Mouse (Mus musculus) large intestine, adult 2 months (tissue): ENCODE measurements at regions not wholly inside any gene's neighbourhood (a gene's known extent, or its start where the extent isn't known, plus 50 kb on each side); places are given as distances from the start of the nearest gene placed in this dataset.

Source experiments
- DNase-seq: peaks from one replicate; pipeline ENCODE4 v3.0.0-alpha.2; 2012; ENCODE audit warnings: low read depth, low spot score
- WGBS: fragments of 180-500 bp; shearing (Covaris S2); methylation state at CpG from one replicate; pipeline ENCODE4 v1.1.7; 2018; 5-methylcytosine and 5-hydroxymethylcytosine counted together

DNA sequence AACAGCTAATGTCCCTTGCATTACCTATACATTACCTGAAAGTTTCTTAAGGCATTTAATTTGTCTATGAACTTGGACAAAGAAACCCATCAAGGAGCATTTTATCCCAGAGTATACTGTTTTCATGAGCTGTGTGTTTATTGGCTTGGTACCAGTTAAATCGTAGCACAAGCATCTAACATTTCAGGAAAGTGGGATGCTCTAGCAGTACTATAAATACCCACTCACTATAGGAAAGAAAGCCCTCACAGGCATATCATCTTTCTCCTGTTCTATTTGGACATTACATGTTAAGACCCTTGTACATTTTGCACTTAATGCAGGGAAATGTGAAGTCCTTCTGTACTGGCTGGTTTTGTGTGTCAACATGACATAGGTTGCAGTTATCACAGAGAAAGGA lies 163.9 kb downstream of the Ptprc start:
- 67% methylated on average over 1 of the region's 1 CpGs for WGBS
- DNase-seq, result no peak

DNA sequence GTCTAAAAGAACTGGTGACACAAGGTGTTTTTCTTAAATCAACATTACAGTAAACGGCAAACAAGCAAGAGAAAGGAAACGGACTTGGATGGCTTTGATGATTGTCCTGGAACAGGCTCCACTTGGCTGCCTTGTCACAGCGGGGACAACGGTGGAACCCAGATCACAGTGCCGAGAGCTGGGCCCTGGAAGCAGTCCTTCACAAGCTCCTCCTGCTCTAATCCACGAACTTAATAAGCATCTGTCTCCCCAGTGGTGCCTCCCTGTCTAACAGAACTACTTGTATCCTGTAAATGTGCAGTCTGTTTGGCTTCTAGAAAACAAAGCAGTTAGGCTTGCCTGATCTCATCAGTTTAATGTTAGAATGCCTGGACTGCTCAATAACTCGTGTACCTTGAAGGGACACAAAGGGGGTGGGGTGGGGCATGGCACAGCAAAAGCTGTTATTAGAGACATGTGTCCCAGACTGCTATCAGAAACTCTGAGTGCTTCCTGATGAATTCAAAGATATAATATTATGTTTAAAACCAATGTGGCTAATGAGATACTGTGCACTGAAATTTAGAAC lies 164.5 kb downstream of the Ptprc start:
- DNase-seq, result no peak
- 26% methylated on average over 7 of the region's 7 CpGs for WGBS

DNA sequence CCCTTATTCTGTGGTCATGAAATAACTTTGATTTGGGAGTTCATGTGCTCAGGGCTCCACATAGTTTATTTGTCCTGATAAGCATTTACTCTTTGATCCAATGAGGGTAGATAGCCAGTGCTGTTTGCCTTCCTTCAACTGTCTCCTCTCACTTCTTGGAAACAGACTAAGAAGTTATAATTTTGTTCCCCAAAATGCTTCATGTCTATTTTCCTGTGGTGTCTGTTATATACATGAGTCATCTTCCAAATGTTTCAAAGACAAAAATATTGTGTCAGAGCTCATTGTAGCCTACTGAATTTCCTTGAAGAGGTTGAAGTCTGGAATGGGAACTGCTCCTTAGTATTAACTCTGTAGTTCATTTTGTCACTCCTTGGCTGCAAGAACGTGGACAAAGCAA lies 168.7 kb downstream of the Ptprc start:
- 38% methylated on average over 1 of the region's 1 CpGs for WGBS
- no peak for DNase-seq

DNA sequence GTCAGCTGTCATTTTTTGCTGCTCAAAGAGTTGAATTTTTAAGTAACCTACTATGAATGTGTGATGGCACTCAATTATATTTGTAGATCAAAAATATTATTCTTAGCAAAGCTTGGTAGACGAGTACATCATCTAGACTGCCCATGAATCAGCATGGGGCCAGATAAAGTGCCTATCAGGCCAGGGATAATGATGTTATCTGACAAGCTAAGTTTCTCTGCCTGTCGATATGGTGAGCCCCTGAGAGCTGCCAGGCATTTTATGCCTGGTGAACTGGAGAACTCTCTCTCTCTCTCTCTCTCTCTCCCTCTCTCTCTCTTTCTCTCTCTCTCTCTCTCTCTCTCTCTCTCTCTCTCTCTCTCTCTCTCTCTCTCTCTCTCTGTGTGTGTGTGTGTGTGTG lies 171.2 kb downstream of the Ptprc start:
- DNase-seq, result no peak
- WGBS, result 67% methylated on average over 2 of the region's 2 CpGs

DNA sequence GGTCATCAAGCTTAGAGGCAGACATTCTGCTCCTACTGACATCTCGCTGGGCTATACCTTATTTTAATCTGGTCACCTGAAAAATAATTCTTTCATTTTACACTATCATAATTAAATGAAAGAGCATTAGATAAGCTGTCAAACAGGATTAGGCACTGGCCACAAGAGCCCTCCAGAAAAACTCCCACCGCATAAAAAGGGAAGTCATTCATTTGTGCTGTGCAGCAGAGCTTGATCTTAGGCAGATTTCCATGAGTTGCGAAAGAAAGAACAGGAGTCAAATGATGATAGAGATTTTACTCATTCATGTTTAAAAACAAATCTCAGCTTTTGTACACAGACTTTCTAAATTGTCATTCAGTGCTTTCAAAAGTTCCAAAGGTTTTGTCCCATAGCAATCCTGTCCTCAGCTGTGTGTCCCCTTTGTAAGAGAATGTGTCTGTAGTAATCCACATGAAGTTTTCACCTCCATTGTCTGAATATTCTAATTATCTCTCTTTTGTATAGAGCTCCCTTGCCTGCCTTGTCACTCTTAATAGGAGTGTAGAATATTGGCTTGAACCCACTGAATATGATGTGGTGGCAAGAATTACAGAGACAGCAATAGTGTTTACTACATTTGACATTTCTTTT lies 176.1 kb downstream of the Ptprc start:
- WGBS, result 83% methylated on average over 3 of the region's 3 CpGs
- DNase-seq, result no peak

DNA sequence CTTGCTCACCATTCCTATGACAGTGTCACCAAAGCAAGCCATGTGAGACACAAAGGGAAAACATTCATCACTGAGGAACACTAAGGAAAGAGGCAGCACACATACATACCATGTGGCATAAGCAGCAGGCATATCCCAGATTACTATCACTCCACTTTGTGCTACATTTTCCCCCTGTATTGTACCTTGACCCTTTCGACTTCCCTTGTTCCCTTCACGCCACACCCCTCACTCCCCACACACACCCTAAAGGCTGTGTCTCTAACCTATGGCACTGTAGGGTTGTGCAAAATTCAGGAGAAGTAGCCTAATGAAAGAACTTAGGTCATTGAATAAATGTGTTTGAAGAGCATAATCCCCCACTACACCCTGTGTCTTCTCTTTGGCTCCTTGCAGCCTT lies 179.5 kb downstream of the Ptprc start:
- no peak for DNase-seq
- WGBS, result 42% methylated on average over 2 of the region's 2 CpGs

DNA sequence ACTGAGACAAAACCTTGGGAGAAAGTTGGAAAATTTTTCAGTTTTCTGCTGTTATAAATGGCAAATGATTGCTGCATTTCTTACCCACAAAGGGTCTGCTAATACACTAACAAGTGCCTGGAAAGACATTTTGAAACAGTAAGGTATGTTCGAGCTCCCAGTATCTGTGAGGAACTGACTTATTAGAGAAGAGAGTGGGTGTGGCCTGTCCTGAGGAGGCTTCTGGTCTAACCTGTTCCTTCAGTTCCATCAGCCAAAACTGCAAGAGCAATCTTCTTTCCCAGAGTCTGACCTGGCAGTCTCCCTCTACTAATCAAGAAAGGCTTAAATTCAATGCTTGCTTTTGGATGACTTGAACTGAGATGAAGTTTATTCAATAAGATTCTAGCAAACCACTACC lies 183.6 kb downstream of the Ptprc start:
- no peak for DNase-seq
- 38% methylated on average over 1 of the region's 1 CpGs for WGBS

DNA sequence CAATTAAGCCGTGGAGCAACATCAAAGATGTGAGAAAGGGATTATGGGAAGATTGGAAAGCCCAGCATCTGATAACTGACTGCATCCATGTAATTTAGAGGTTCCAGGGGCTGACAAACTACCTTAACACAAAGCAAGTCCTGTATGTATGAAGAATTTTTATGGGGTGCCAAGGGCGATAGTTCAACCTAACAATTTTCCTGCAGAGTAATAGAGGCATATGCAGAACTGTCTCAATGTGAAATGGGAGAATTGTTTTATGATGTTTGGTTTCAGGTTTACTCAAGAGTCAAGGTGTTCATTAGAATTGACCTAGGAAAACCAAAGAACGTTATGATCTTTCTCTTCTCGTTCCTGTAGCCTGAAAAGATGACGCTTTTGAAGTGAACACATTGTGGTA lies 184.1 kb downstream of the Ptprc start:
- peak; percentile 19 for DNase-seq
- WGBS, result 36% methylated on average over 5 of the region's 5 CpGs

DNA sequence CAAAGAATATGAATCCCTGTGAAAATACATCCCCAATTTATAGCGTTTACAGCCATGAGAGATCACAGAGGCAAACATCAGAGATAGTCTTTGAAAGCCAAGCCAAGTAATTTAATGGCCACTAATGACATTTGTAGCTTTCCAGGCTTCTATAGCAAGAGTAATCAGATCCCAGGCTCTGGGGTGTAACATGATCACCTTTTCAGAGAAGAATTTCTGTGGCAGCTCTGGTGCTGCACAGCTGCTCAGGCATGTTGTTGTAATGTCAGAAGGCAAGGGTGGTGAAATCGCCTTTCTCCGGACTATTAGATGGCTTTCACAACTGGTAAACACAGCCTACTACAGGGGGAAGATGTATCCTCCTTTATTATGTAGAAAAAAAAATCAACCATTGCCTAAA lies 202.1 kb downstream of the Ptprc start:
- DNase-seq, result no peak
- 67% methylated on average over 3 of the region's 3 CpGs for WGBS

DNA sequence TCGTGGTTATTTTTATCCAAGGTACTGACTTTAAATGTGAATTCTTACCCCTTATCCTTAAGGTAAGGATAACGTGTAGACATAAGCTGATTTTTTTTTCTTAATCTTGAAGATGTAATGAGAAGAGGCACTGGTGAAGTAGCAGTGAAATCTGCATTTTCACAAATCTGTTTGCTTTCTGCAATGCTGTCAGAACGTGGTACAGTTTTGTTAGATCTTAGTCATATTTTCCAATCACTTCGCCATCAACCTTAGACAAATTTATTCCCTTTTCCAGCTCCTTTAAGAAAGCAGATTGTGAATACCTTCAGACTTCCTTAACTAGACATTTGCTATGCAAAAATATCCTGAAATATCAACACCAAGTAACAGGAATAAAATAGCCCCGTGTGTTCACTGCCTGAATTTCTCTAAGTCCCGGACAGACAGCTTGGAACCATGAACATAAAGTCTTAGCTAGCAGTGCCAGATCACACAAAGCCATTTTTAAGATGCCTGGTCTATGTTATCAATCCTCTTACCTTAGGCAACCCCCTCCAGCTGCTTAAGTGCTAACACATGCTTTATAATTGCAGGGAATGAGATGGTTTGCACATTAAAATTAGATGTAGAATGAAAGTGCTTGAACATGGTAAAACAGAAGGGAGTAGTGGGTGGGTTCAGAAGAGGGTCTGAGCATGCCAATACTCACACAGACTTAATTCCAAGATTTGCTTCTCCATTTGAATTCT lies 202.7 kb downstream of the Ptprc start:
- 74% methylated on average over 6 of the region's 6 CpGs for WGBS
- no peak for DNase-seq

DNA sequence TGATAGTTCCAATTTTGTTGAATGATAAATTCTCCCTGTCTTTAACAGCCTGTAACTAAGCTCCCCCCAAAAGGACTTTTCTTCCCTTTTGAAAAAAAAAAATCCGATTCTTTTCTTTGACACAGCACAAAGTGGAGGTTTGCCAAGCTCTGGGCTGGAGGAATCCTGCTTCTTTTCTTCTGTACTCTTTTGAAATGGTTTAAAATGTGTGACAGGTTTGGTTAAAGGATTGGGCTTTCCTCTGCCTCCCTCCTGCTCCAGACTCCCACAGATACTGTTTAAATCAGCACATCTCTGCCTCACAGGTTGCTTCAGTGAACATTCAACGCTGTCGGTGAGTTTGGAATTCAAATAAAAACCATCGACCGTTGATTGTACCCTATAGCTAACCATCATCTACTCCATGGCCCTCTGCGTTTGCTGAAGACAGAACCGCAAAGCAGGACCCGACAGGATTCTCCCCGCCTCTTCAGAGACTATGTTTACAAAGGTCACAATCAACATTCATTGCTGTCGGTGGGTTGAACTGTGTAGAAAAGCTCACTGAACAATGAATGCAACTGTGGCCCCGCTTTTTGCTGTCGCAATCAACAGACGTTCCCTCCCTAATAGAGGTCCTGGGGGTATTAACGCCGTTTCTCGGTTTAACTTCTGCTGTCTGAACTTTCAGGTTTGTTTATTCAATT lies 209.2 kb downstream of the Ptprc start:
- DNase-seq, result no peak
- WGBS, result 73% methylated on average over 16 of the region's 16 CpGs

DNA sequence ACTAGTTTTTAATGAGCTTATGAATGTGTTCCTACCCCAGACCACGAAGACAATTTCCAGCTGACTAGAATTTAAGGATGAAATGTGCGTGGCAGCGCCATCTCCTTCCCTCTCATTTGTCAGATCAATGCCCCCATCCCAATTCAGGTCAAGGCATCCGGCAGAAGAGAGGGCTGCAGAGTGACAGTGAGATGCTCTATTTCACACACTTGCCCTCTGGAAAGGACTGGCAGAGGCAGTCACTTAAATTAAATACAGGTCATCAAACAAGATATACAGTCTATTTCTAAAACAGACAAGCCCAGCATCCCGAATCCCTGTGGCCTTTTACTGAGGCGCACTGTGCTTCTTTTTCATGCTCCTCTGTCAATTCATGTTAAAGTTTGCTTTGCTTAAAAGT lies 211.9 kb downstream of the Ptprc start:
- DNase-seq, result no peak
- WGBS, result 89% methylated on average over 6 of the region's 6 CpGs

DNA sequence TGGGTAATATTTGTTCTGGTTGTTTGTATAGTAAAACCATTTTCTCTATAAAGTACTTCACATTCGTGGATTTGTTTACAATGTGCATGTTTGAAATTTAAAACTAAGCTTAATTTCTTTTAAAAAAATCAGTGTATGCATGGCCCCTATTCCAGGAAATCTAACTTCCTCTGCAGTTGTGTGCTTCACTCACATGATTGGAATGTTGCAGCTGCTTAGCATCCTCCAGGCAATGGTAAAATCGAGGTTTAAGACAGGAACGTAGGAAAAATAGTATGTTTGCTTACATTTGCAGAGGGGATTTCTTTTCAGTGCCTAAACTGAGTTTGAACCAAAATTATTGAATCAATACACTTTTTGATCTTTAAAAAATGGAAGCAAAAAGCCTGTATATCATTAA lies 217.5 kb downstream of the Ptprc start:
- 55% methylated on average over 3 of the region's 3 CpGs for WGBS
- no peak for DNase-seq

DNA sequence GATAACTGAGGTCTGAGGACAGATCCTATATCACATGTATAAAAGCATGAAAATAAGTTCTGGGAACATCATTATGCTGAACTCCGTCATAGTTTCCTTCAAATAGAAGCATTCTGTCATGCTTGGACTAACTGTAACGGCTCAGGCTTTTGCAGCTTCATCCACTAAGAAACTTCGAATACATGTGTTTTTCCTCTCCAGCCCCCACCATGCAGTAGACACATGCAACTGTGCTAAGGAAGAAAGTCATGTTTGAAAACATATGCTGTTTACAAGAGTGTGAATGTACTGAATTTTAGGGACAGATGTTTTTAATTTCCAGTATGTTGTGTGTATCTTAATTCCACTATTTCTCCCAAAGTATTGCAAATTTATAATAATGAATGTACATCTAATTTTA lies 219.5 kb downstream of the Ptprc start:
- 77% methylated on average over 3 of the region's 3 CpGs for WGBS

DNA sequence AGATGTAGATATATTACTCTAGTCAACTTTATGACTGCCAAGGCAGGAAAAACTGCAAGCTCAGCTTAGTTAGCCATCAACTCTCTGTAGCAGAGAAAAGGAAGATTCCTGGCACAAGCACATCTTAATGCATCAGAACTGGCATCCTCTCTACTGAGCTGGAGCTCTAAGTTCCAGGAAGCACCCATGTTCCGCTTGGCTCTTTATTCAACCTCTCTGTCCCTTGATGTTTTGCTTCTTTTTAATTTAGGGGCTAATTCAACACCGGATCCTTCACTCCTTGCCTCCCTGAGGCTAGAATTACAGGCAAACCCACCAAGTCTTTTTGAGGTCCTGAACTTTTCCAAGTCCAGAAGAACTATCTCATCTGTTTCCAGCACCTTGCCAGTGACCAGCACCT lies 220.4 kb downstream of the Ptprc start:
- WGBS, result 85% methylated on average over 2 of the region's 2 CpGs
- no peak for DNase-seq

More for the DNA sequence above, 219.5 kb downstream of the Ptprc start:
- no peak for DNase-seq

DNA sequence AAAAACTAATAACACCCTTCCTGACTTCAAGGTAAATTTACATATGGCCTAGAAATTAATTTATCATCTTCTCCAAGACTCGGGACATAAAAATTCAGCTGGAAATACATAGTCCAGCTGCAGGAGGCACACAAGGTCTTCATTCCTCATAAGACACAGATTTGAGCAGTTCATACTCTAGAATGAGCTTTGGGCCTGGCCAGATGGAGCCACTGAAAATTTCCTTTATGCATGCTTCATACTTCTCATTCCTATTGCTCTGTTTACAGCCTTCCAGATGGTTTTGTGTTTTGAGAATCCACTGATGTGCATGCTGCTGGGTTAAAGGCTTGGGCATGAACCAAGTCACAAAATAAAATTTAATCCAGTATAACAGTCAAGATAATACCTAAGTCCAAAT lies 222.1 kb downstream of the Ptprc start:
- DNase-seq, result no peak
- WGBS, result 76% methylated on average over 1 of the region's 1 CpGs

DNA sequence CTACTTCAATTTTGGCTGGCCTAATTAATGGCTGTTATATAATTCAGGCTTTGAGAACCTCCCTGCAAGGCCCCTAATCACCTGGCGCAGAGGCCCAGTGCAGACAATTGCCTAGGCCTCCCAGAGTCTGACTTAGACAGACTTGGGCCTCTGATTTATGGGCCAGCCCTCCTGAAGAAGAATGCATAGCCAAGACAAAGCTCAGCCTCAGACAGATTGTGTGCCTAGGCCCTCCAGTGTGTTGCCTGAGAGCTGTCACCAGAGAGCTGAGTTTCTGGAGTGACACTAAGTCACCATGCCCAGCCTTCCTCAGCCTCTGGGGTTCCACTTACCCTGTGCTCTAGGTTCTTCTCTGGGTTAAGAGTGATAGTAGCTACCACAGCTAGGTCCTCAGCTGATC lies 222.7 kb downstream of the Ptprc start:
- WGBS, result 92% methylated on average over 1 of the region's 1 CpGs

DNA sequence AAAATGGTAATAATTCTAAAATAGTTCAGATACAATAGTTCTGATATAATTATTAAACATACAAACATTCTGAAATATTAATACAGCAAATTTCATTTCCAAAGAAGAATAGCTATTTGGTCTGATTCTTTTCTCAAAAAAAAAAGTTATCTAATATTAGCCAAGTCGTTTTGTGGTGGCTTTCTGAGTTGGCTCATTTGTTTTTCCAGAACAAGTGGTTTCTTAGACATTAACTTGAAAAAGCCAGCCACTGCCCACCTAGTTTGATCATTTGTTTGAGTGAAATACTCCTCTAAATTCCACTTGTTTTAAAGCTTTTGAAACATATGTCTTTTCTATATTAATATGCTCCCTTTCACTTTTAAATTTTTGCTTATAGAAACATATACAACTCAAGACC lies 227.6 kb downstream of the Ptprc start:
- WGBS, result 75% methylated on average over 1 of the region's 1 CpGs
- DNase-seq, result no peak

More for the DNA sequence above, 222.7 kb downstream of the Ptprc start:
- DNase-seq, result no peak

DNA sequence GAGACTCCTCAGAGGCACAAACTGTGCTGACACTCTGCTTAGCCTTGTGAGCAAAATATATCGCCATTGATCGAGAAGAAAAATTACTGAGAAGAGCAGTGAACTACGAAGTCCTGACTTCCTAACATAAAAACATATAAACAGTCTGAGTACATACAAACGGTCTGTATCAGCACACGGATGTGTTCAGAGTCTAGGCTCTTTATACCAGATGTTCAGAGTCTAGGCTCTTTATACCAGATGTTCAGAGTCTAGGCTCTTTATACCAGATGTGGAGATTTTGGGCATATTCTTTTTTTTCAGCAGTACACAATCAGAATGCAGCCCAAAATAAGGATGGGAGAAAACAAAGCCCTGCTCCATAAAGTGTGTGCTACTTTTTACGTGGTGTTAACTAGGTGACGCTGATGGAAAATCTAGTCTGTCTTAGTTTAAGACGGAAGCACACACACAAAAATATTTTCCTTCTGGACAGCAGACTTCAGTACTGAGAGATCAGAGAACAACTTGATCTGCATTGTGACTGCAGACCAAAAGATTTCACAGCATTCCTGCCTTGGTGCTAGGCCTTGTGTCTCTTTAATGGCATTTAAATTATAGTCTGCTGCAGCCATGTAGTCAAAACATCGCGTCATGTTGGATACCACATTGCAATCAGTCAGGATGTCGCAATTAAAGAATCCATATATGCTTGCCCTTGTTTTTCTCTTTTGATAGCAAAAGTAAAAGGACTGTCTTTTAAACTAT lies 233.6 kb downstream of the Ptprc start:
- no peak for DNase-seq
- WGBS, result 77% methylated on average over 11 of the region's 11 CpGs

DNA sequence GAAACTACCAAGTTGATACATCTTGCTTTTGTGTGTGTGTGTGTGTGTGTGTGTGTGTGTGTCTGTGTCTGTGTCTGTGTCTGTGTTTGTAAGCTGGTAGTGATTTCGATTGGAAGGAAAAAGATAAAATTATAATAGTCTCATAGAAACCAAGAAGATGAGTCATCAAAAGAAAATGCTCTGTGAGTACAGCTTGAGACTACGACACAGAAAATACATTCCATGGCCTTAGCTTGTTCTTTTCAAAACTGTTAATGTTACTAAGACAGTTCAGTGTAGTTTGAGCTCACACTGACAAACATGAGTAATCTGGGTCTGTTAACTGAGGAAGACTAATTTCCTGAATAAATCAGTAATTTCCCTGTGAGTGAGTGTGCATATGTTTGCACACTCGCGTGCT lies 239.8 kb downstream of the Ptprc start:
- WGBS, result 67% methylated on average over 4 of the region's 4 CpGs
- DNase-seq, result no peak
